Mouse (Mus musculus): Measurements from ENCODE around the gene Hbb-bs.
A peak's percentile ranks its signal among the peaks of the same experiment; 100 is the strongest.
"Not testable (repeated sequence)": the region's sequence is repeated elsewhere in the genome, so short reads cannot be mapped to it uniquely, and the experiment has no call there.

Hbb-bs gene

GRCm38 (mm10) chr7:103827808-103828207 lies at the start of gene Hbb-bs:
Hbb-bs (minus strand) TSS chr7:103828096.
- no peak for DNase-seq (ENCODE audit: low spot score in 2 of 2)

GRCm38 (mm10) chr7:103877093-103877492 lies 49.2 kb upstream of the Hbb-bs start:
- DNase-seq (ENCODE audit: low spot score in 2 of 2) = no peak

DNA sequence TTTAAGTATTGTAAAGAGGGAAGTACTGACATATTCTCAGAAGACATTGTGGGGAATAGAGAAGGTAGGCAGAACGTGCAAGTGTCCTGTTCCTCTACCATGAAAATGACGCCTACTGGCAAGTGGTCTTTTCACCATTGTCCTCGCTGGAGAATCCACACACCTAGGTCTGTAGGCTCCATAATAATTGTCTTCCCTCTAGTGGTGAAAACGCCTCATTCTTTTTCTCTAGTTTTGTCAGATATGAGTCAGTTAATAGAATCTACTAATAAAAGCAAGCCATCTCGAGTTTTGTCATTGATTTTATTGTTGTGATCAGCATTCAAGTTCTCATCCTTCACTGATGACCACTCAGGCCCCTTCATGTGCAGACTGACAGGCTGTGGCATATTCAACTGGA lies 46.6 kb upstream of the Hbb-bs start:
- no peak for DNase-seq (ENCODE audit: low spot score in 2 of 2)

GRCm38 (mm10) chr7:103873064-103873463 lies 45.2 kb upstream of the Hbb-bs start:
- DNase-seq (ENCODE audit: low spot score in 2 of 2) = no peak

DNA sequence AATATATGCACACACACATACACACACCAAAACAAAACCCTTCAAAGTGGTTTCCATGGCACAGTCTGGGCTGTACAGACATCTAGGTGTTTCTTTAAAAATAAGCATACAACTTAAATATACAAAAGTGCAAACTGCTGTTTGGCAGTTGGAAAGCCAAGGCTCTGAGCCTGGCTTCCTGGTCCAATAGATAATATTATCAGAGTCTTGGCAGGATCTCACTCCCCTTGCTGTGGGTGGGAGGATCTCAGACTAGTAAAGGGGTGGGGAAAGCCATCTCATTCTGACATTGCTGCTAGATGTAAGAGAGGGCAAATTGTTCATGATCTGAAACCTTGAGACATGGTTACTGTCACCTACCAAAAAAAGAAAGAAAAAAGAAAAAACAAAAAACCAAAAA lies 42.8 kb upstream of the Hbb-bs start:
- DNase-seq (ENCODE audit: low spot score in 2 of 2) = no peak

DNA sequence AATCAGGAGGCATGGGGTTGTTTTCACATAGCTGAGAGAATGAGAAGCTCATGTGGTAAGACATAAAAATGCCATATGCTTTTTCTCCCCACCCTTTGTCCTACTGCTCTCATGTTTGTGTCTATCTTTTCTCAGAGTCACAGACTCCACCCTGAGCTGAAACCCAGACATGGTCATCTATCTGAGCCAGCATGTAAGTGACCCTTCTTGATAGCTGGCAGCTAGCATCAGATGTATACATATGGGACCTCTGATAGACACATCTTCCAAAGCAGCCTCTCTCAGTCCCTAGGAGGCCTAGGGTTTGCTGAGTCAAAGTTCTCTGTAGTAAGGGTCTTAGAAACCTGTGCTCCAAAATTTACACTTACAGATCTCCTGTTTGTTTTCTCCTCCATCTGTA lies 37.8 kb upstream of the Hbb-bs start:
- DNase-seq (ENCODE audit: low spot score in 2 of 2) = no peak

- no peak for DNase-seq (ENCODE audit: low spot score in 2 of 2)
Observed at GRCm38 (mm10) chr7:103861531-103861930, 33.6 kb upstream of the Hbb-bs start.

DNA sequence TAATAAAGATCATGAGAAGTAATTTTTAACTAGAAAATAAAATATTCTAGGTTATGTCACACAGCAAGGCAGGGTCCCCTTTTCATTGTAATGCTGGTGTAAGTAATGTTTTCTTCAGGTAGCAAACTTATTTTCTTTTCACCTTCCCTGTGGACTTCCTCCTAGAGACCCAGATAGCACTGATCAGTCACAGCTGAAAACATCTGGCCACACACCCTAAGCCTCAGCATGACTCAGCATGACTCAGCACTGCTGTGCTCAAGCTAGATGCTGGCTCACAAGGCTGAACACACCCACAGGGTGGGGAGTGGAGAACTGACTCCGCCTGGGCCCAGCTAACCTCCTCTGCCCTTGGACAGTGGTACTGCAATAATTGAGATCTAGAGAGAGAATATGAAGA lies 33.0 kb upstream of the Hbb-bs start:
- peak; percentile 2 to 24 for DNase-seq (ENCODE audit: low spot score in 2 of 2)

GRCm38 (mm10) chr7:103859076-103859475 lies 31.2 kb upstream of the Hbb-bs start:
- DNase-seq (ENCODE audit: low spot score in 2 of 2) = no peak

DNA sequence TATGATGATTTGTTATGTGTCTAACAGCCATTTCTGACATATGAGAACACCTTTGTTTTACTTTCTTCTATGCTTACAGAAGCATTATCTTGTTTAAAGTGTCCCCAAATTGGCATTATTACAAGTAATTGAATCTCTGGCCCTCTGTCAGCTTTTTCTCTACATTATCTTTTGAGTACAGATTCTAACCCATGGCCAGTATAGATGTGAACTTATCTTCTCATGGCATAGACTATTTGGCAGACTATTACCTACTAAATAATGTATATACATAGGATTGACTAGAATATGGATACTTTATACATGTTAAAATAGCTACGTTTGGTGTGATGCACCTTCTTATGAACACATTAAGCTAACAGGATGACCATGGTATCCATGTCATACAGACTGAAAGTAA lies 26.8 kb upstream of the Hbb-bs start:
- DNase-seq (ENCODE audit: low spot score in 2 of 2) = no peak

DNA sequence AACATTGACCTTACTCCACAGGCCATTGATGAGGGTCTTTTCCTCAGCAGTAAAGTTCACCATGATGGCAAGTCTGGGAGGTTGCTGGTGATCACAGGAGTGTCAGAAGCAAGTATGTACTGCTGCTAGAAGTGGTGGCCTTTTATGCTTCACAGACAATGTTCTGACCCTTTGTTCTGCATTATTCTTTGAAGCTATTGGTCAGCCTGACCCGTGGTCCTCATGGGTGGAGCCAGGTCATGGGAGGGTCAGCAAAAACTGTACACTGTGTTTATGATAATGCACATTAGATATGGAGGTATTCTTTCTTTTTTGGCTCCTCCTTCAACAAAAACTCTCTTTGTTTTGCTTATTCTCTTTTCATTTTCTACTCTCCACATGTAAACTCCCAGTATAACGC lies 25.2 kb upstream of the Hbb-bs start, which contains the start of gene Hbb-y:
TSS of gene Hbb-y (minus strand) at position 127 of the 400 bp plus-strand sequence.
- DNase-seq (ENCODE audit: low spot score in 2 of 2) = no peak

DNA sequence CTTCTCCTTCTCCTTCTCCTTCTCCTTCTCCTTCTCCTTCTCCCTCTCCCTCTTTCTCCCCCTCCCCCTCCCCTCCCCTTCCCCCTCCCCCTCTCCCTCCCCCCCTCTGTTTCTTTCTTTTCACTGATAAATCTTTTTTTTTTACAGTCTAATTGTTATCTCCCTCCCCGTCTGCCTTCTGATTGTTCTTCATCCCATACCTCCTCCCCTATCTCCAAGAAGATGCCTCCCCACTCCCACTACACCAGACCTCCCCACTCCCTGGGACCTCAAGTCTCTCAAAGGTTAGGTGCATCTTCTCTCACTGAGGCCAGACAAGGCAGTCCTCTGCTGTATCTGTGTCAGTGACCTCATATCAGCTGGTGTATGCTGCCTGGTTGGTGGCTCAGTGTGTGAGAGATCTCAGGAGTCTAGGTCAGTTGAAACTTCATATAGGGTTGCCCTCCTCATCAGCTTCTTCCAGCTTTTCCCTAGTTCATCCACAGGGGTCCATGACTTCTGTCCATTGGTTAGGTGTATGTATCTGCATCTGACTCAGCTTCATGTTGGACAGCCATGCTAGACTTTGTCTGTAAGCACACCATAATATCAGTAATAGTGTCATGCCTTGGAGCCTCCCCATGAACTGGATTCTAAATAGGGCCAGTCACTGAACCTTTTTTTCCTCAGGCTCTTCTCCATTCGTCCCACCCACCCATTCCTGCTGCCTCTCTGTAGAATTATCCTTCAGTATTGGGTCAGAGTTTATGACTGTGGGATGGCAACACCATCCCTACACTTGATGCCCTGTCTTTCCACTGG lies 16.8 kb upstream of the Hbb-bs start:
- DNase-seq (ENCODE audit: low spot score in 2 of 2) = no peak

DNA sequence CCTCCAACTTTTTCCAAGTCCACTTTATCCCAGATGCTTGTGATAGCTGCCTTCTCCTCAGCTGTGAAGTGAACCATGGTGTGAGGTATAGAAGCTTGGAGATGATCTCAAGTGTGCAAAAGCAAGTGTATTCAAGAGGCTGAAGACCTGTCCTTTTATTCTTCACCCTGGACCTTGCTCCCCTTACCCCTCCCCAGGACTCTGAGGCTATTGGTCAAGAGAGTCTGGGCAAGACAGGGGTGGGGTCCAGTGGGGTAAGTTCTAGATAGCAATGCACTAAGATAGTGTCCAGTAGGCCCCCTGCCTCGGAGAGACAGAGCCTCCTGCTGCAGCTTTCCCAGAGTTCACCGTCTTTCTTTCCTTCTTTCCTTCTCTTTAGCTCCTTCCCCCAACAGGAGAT lies 15.1 kb upstream of the Hbb-bs start, which contains the start of gene Hbb-bh1:
TSS of gene Hbb-bh1 (minus strand) at position 131 of the 400 bp plus-strand sequence.
- no peak for DNase-seq (ENCODE audit: low spot score in 2 of 2)

- DNase-seq (ENCODE audit: low spot score in 2 of 2) = no peak
Observed at GRCm38 (mm10) chr7:103840268-103840667, 12.4 kb upstream of the Hbb-bs start, which contains the start of gene Hbb-bh2. Hbb-bh2 (minus strand) TSS chr7:103840520.

DNA sequence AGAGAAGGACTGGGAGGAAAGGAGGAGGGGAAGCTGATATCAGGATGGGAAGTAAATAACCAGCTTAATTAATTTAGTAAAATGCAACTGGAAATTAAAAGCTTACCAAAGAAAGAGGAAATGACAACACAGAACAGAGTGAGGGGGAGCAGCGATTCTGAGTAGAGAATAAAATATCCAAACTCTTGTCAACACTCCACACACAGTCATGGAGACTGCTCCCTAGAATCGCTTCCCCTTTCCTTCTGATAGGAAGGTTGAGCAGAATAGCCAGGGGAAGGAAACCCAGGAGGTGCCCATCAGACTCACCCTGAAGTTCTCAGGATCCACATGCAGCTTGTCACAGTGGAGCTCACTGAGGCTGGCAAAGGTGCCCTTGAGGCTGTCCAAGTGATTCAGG lies 757 bp downstream of the Hbb-bs start:
- DNase-seq (ENCODE audit: low spot score in 2 of 2) = not testable (repeated sequence)

- DNase-seq (ENCODE audit: low spot score in 2 of 2) = no peak
Observed at GRCm38 (mm10) chr7:103826255-103826887, 1.5 kb downstream of the Hbb-bs start.

DNA sequence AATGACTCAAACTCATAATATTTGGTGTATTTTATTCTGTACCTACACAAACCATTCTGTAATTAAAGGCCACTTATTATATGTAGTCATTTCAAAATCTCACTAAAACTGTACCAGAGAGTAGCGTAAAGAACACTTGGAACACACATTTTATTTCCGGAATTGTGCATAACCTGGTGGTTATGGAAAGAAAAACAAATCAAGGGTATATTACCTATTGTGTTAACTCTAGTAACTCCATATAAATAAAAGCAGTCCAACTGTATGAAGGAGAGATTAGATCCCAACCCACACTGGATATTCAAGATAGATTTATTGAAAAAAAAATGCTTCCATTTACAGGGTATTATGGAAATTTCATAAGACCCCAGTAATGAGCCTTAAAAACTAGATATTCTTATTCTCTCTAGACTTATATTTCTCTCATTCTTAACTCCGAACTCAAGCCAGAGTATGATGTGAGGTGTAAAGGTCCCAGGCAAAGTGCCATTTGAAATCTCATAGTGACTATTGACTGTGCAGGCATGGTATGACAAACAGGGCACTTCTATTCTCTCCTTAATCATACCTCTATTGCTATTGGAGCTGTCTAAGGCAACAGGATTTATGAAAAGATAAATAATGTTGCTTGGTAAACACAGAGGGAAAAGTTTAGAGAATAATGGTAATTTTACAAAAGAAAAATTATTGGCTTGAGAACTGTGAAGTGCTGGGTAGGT lies 2.2 kb downstream of the Hbb-bs start:
- DNase-seq (ENCODE audit: low spot score in 2 of 2) = no peak

- DNase-seq (ENCODE audit: low spot score in 2 of 2) = no peak
Observed at GRCm38 (mm10) chr7:103824597-103824996, 3.3 kb downstream of the Hbb-bs start.

DNA sequence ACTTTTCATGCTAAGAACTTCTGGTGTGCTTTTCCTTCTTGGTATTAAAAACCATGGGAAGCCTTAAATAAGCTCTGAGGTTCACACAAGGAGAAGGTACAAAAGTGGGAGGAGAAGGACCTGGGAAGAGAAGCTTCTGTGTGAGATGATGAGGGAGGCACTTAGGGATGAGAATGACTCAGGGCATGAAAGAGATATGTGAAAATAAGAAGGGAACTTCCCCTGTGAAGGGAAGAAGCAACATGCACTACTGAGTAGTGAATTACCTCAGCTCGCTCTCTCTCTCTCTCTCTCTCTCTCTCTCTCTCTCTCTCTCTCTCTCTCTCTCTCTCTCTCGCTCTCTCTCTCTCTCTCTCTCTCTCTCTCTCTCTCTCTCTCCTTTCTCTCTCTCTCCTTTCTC lies 12.8 kb downstream of the Hbb-bs start:
- DNase-seq (ENCODE audit: low spot score in 2 of 2) = not testable (repeated sequence)

GRCm38 (mm10) chr7:103813766-103814165 lies 14.1 kb downstream of the Hbb-bs start, which contains the start of gene Hbb-bt:
Hbb-bt (minus strand) TSS chr7:103813996.
- no peak for DNase-seq (ENCODE audit: low spot score in 2 of 2)

DNA sequence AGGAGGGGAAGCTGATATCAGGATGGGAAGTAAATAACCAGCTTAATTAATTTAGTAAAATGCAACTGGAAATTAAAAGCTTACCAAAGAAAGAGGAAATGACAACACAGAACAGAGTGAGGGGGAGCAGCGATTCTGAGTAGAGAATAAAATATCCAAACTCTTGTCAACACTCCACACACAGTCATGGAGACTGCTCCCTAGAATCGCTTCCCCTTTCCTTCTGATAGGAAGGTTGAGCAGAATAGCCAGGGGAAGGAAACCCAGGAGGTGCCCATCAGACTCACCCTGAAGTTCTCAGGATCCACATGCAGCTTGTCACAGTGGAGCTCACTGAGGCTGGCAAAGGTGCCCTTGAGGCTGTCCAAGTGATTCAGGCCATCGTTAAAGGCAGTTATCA lies 14.7 kb downstream of the Hbb-bs start:
- DNase-seq (ENCODE audit: low spot score in 2 of 2) = not testable (repeated sequence)

GRCm38 (mm10) chr7:103812174-103812573 lies 15.7 kb downstream of the Hbb-bs start:
- no peak for DNase-seq (ENCODE audit: low spot score in 2 of 2)
